Mouse (Mus musculus) heart, postnatal 14 days (tissue): ENCODE results near the gene Spint4. TPM values are rescaled to one million over a fixed set of nuclear protein-coding genes. Genes with fewer than 3 reads are reported as not detected.
A peak's percentile ranks its signal among the peaks of the same experiment; 100 is the strongest.
"Not testable (repeated sequence)": the region's sequence is repeated elsewhere in the genome, so short reads cannot be mapped to it uniquely, and the experiment has no call there.

Experiments used
- DNase-seq, 2 experiments: peaks; one replicate each; pipeline ENCODE4 v3.0.0; 2021 to 2022
- intact Hi-C: fragments of 180-260 bp; cut with DNase I; formaldehyde crosslinking; loops from one replicate; pipeline ENCODE4 v1.15.1; 2025
- long read RNA-seq, 2 experiments: library from polyadenylated mRNA; stranded (forward); transcript quantifications; one replicate each; pipeline ENCODE4 v2.0.0; 2021
- total RNA-seq, 2 experiments: library from RNA; stranded (reverse); gene quantifications; 2 replicates each; pipeline ENCODE4 v1.2.3; 2021

The Spint4 gene
- total RNA-seq: not detected
- long read RNA-seq, experiment 1: 0 reads
- long read RNA-seq, experiment 2: 0 reads

- intact Hi-C loops: no loop called here
- no peak for DNase-seq
These were observed at the start of gene Spint4 for GRCm38 (mm10) chr2:164698201-164698600. Gene Spint4, plus strand, starts transcription at chr2:164698501.

DNA sequence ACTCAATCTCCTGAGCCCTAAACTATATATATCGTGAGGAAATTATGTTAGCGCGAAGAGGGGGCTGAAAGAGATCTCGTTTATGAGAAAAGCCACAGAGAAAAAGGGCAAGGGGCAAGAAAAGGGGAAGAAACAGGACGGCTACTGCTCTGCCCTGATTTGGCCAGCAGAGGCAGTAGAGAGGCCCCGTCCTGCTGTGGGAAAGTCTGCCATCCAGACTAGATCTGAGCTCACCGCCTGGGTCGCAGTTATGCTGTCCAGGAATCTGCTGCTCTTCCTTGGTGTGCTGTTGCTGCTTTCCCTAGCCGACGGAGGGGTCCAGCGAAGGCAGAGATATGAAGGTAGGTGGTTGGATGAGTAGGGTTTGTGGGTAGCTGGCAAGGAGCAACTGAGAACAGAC, 42.4 kb upstream of the Spint4 start, which contains the start of gene Wfdc10:
Gene Wfdc10 (plus strand): TSS at position 189 of the 400 bp plus-strand sequence.
- intact Hi-C loops: no loop called here

DNA sequence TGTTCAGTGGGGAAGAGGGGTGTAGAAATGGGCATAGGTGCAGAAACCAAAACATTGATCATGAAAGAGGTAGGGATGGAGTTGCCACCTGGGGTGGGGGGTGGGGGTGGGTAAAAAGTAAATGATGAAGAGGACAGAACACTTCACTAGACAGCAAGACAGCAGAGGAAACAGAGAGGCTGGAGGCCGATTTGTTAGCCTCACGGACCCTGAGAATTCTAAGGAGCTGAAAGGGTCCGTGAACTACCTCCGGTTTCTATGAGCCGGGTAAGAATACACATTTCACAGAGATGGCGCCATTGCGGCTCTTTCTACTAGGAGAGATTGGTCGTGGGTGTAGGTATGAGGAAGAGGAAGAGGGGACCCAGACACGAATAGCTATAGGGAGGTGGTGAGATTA, 41.8 kb upstream of the Spint4 start, which contains the start of gene Wfdc9:
Gene Wfdc9 (minus strand): TSS at position 101 of the 400 bp plus-strand sequence.
- intact Hi-C loops: no loop called here
- no peak for DNase-seq

More for the DNA sequence above, 42.4 kb upstream of the Spint4 start, which contains the start of gene Wfdc10:
- peak; percentile 30 to 62 for DNase-seq

GRCm38 (mm10) chr2:164664851-164665250, 33.5 kb upstream of the Spint4 start:
- no peak for DNase-seq
- intact Hi-C loops: no loop called here

DNA sequence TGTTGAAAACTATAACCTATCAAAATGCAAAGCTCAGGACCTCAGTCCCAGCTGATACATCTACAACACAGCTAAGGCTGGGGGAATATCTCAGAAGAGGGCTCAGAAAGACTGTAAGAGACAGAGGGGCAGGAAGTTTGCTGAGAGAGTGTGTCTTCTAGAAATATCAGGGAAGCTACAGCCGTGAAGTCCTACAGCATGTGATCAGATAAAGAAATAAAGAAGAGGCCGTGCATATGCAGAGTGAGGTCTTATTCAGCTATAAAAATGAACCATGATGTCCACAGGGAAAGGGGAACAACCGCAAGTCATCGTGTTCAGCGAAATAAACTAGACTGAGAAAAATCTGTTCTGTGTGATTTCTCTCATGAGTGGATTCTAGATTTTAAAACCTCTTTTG, 28.0 kb upstream of the Spint4 start:
- no peak for DNase-seq
- intact Hi-C loops: no loop called here

DNA sequence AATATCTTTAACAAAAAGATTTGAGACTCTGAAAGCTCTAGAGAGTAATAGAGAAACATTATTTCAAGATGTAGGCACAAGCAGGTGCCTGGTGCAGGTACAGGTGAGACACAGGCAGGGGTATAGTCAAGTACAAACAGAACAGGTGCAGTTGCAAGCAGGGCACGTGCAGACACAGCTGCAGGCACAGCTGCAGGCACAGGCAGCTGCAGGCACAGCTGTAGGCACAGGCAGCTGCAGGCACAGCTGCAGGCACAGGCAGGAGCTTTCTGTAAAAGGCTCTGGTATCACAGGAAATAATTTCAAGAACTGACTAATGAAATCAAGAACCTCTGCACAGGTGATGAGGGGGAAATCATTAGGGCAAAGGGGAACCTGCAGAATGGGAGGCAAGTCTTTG, 27.4 kb upstream of the Spint4 start:
- intact Hi-C loops: no loop called here
- DNase-seq: no peak

DNA sequence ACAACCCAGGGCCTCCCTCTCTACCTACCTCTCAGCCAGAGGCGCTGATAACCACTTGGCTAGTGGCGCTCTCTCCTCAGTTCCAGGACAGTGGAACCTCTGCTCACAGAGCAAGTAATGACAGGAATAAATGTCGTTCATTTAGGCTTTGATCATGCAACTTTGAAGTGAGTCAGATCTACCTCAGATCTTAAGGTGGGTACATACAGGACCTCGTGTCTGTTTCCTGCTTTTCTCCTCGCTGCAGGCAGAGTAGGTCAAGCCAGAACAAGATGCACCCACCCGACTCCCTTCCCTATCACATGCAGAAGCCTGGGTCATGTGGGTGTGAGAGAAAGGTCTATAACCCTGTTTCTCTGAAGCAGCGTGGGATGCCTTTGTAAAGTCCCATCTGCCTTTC, 24.3 kb upstream of the Spint4 start, which contains the start of gene Wfdc11:
Gene Wfdc11 (minus strand): TSS at position 101 of the 400 bp plus-strand sequence.
- intact Hi-C loops: no loop called here

GRCm38 (mm10) chr2:164676103-164676502, 22.2 kb upstream of the Spint4 start:
- intact Hi-C loops: loop anchor here (5.0 kb wide), 1 partner anchor 116 kb away; no protein-coding TSS in a partner anchor
- DNase-seq: no peak

More for the DNA sequence above, 24.3 kb upstream of the Spint4 start, which contains the start of gene Wfdc11:
- DNase-seq: no peak

GRCm38 (mm10) chr2:164676916-164677685, 21.2 kb upstream of the Spint4 start:
- intact Hi-C loops: loop anchor here (5.0 kb wide), 1 partner anchor 115 kb away; no protein-coding TSS in a partner anchor
- DNase-seq: no peak

GRCm38 (mm10) chr2:164678848-164679625, 19.3 kb upstream of the Spint4 start:
- intact Hi-C loops: loop anchor here (1.0 to 5.0 kb wide), 2 partner anchors 46 to 113 kb away; no protein-coding TSS in a partner anchor
- DNase-seq: peak; percentile 62 to 82

DNA sequence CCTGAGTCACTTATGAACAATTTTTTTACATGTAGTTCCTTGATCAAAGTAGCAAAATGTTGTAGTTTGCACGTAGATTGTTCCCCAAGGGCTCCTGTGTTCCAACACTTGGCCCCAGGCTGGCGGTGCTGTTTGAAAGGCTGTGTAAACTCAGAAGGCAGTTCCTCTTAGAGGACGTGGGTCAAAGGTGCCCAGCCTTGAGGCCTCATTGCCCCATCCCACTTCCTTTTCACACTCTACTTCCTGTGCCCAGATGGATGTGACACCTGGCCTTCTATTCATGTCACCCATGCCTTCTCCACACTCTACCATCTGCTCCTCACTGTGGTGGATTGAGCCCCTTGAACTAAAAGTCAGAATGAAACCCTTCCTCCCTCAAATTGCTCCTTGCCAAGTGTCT, 18.4 kb upstream of the Spint4 start:
- no peak for DNase-seq
- intact Hi-C loops: loop anchor here (1.0 to 5.0 kb wide), 2 partner anchors 45 to 112 kb away; no protein-coding TSS in a partner anchor

GRCm38 (mm10) chr2:164684807-164685206, 13.5 kb upstream of the Spint4 start, which contains the start of gene Wfdc13:
Gene Wfdc13, plus strand, starts transcription at chr2:164685107.
- intact Hi-C loops: no loop called here
- no peak for DNase-seq

GRCm38 (mm10) chr2:164700959-164701358, 2.7 kb downstream of the Spint4 start:
- no peak for DNase-seq

GRCm38 (mm10) chr2:164701761-164702160, 3.5 kb downstream of the Spint4 start:
- intact Hi-C loops: no loop called here
- DNase-seq: no peak

More at GRCm38 (mm10) chr2:164700959-164701358, 2.7 kb downstream of the Spint4 start:
- intact Hi-C loops: no loop called here

GRCm38 (mm10) chr2:164704235-164704634, 5.9 kb downstream of the Spint4 start:
- DNase-seq: no peak
- intact Hi-C loops: no loop called here

DNA sequence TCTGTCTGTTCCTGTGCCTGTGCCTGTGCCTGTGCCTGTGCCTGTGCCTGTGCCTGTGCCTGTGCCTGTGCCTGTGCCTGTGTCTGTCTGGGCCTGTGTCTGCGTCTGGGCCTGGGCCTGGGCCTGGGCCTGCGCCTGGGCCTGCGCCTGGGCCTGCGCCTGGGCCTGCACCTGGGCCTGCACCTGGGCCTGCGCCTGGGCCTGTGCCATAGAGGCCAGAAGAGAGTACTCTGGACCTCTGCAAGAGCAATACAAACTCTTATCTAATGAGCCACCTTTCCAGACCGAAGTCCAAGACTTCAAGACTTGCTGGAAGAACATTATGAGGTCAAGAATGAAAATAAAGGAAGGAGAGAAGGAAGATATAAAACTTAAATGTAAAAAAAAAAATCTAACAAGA, 7.0 kb downstream of the Spint4 start:
- intact Hi-C loops: no loop called here
- no peak for DNase-seq

GRCm38 (mm10) chr2:164705991-164706390, 7.7 kb downstream of the Spint4 start:
- DNase-seq: no peak
- intact Hi-C loops: no loop called here

DNA sequence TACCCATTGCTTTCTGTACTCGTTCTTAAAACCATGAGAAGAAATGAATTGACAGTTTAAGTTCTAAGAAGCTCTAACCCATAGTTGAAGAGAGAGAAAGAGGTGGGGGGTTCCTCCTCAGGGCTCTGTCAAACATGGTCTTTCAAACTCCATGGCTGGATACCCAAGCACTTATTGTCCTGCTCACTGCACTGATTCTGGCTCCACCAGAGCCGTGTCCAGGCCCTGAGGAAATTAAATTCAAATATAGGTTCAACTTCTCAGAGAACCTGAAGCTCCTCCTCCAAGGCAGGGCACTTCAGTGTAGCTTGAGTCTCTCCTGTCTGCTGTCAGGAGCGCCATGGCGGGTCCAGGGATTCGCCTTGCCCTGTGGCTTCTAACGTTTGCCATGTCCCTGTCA, 16.7 kb downstream of the Spint4 start, which contains the start of gene Spint5:
Gene Spint5 (plus strand): TSS at position 301 of the 400 bp plus-strand sequence.
- no peak for DNase-seq
- intact Hi-C loops: no loop called here

DNA sequence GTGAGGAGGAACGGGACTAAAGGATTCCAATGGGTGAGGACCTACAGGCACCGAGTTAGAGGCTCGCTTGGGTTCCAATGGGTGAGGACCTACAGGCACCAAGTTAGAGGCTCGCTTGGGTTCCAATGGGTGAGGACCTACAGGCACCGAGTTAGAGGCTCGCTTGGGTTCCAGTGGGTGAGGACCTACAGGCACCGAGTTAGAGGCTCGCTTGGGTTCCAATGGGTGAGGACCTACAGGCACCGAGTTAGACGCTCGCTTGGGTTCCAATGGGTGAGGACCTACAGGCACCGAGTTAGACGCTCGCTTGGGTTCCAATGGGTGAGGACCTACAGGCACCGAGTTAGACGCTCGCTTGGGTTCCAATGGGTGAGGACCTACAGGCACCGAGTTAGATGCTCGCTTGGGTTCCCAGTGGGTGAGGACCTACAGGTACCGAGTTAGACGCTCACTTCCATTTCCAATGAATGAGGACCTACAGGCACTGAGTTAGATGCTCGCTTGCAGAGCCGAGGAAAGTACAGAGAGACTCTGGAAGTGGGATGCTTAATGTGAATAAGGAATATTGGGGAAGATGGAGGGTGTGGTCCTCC, 18.0 kb downstream of the Spint4 start:
- intact Hi-C loops, DNase-seq: not testable (repeated sequence)

- intact Hi-C loops: no loop called here
- DNase-seq: no peak
These were observed 25.0 kb downstream of the Spint4 start for GRCm38 (mm10) chr2:164723276-164723675.
